Mouse (Mus musculus) C2C12 (cell line): ENCODE data around the gene Sirt2.

Experiments
- CEBPB ChIP-seq: IDR thresholded peaks from one replicate; pipeline ENCODE4 v1.6.1; 2011; ENCODE audit warnings: low read depth, mild to moderate bottlenecking, control low read depth, moderate library complexity
- CTCF ChIP-seq: IDR thresholded peaks from one replicate; pipeline ENCODE4 v1.5.1; 2011; ENCODE audit not compliant: control insufficient read depth, insufficient read depth, insufficient read length
- FOSL1 ChIP-seq: IDR thresholded peaks from one replicate; pipeline ENCODE4 v1.8.0; 2011; ENCODE audit warnings: mild to moderate bottlenecking, low read length; ENCODE audit not compliant: poor library complexity, insufficient read depth, severe bottlenecking
- MAX ChIP-seq: IDR thresholded peaks from one replicate; pipeline ENCODE4 v1.6.1; 2011; ENCODE audit warnings: mild to moderate bottlenecking, control low read depth
- MYOG ChIP-seq: IDR thresholded peaks from one replicate; pipeline ENCODE4 v1.6.1; 2011; ENCODE audit not compliant: control insufficient read depth, insufficient read length; ENCODE audit errors: extremely low read depth

- TF ChIP-seq MAX, result no peak
- TF ChIP-seq CTCF, result no peak
- TF ChIP-seq FOSL1, result no peak
- TF ChIP-seq MYOG, result no peak
- no peak for TF ChIP-seq CEBPB
These were observed 25.6 kb upstream of the Sirt2 start for GRCm38 (mm10) chr7:28740949-28741348.
